Mouse (Mus musculus) embryonic facial prominence, embryonic 11.5 days (tissue): ENCODE results near the gene Mdm2. TPM values are rescaled to one million over a fixed set of nuclear protein-coding genes. Genes with fewer than 3 reads are reported as not detected.
"Not testable (repeated sequence)": the region's sequence is repeated elsewhere in the genome, so short reads cannot be mapped to it uniquely, and the experiment has no call there.

Experiments used
- ATAC-seq: fragments of 200-750 bp; cut with Nextera tagmentation; replicated peaks from 2 replicates; pipeline ENCODE4 v1.8.0; 2017; ENCODE audit warnings: low read depth; ENCODE audit not compliant: insufficient number of reproducible peaks, low FRiP score, low TSS enrichment
- DNase-seq: peaks from one replicate; pipeline ENCODE4 v3.0.0-alpha.2; 2015; ENCODE audit warnings: low spot score
- H3K27ac ChIP-seq: fragments of 300-500 bp; sonication (generic); replicated peaks from 2 replicates; pipeline ENCODE4 v1.5.1; 2014; ENCODE audit warnings: mild to moderate bottlenecking, low read depth, low read length, control low read depth
- H3K27me3 ChIP-seq: fragments of 300-500 bp; sonication (generic); 2 replicates; pipeline ENCODE4 v1.6.1; 2014; ENCODE audit warnings: mild to moderate bottlenecking, low read length, moderate library complexity, mixed read lengths; ENCODE audit not compliant: control insufficient read depth, insufficient read depth
- H3K36me3 ChIP-seq: fragments of 300-500 bp; sonication (generic); replicated peaks from 2 replicates; pipeline ENCODE4 v1.6.1; 2014; ENCODE audit warnings: low read depth, mild to moderate bottlenecking, low read length, moderate library complexity, mixed read lengths; ENCODE audit not compliant: control insufficient read depth, insufficient read depth
- H3K4me1 ChIP-seq: fragments of 300-500 bp; sonication (generic); 2 replicates; pipeline ENCODE4 v1.6.1; 2014; ENCODE audit warnings: low read length, mixed read lengths; ENCODE audit not compliant: control insufficient read depth, insufficient read depth
- H3K4me2 ChIP-seq: fragments of 300-500 bp; sonication (generic); 2 replicates; pipeline ENCODE4 v1.6.1; 2014; ENCODE audit warnings: low read depth, mild to moderate bottlenecking, control low read depth, low read length, moderate library complexity
- H3K4me3 ChIP-seq: fragments of 300-500 bp; sonication (generic); 2 replicates; pipeline ENCODE4 v1.5.1; 2014; ENCODE audit warnings: low read depth, low read length, control low read depth
- H3K9ac ChIP-seq: fragments of 300-500 bp; sonication (generic); replicated peaks from 2 replicates; pipeline ENCODE4 v1.6.1; 2014; ENCODE audit warnings: mild to moderate bottlenecking, control low read depth, low read length
- H3K9me3 ChIP-seq: fragments of 300-500 bp; sonication (generic); replicated peaks from 2 replicates; pipeline ENCODE4 v1.6.1; 2016; ENCODE audit warnings: mild to moderate bottlenecking, low read length, inconsistent platforms, mixed read lengths; ENCODE audit not compliant: control insufficient read depth
- WGBS: fragments of 180-500 bp; shearing (Covaris S2); extraction: QIAGEN DNeasy Blood & Tissue Kit; methylation state at CpG from one replicate; pipeline ENCODE4 v1.1.7; 2014; 5-methylcytosine and 5-hydroxymethylcytosine counted together
- polyA plus RNA-seq: library from polyadenylated mRNA; unstranded; fragments of >200 nt; fragmentation: Nextera tagmentation; extraction: Ambion mirVana; gene quantifications from 2 replicates; pipeline ENCODE4 v1.2.1, GENCODE M21; 2014

Gene Mdm2
- polyA plus RNA-seq: 47.7 and 50.5 TPM in 2 replicates

DNA sequence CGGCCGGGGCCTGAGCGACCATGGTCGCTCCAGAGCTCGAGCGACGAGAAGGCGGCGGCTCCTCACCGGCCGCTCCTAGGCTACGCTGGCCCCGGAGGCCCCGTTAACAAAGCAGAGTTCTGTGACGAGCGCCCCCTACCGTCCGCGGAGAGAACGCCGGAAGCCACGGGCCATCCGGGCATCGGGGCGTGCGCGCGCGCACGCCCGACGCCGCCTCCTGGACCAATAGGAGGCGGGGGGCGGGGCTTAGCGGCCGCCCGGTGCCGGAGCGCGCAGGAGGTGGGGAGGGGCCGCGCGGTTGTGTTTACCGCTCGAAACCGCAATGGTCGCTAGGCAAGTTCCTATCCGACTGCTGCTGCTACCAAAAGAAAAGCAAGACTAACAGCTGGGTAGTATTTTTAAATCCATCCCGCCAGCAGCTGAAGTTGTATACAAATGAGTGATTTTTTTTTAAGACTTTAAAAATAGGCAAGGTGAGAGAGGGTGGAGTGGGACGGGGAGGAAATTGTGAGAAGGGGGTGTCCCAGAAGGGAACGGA is at the start of gene Mdm2:
Gene Mdm2 (minus strand): TSS at position 155 of the 538 bp plus-strand sequence.
- peak; percentile 96 for DNase-seq
- WGBS: under 1% methylated on average over 52 of the region's 52 CpGs
- H3K36me3 ChIP-seq: no peaks in the 10 kb centered on the region; the same call in 1 of the 2 replicates
- H3K27me3 ChIP-seq: no peaks in the 10 kb centered on the region
- H3K9me3 ChIP-seq: no peaks in the 10 kb centered on the region
- H3K27ac ChIP-seq: peak within 1 kb of the TSS; percentile 97
- no peaks in the 10 kb centered on the region for H3K4me1 ChIP-seq
- peak within 1 kb of the TSS; percentile 98 for H3K9ac ChIP-seq
- peak within 1 kb of the TSS; percentile 73 for H3K4me2 ChIP-seq
- peak; percentile 88 for ATAC-seq
- H3K4me3 ChIP-seq: peak within 1 kb of the TSS; percentile 81

- H3K27ac ChIP-seq: no peak overlapping the region
- no peaks in the 10 kb centered on the region for H3K9me3 ChIP-seq
- no peaks in the 10 kb centered on the region for H3K4me1 ChIP-seq
- DNase-seq (no peak), ATAC-seq (no peak)
- peaks cover 14% of the 10 kb centered on the region for H3K36me3 ChIP-seq
- WGBS: 93% methylated on average over 10 of the region's 10 CpGs
- H3K4me2 ChIP-seq: no peak overlapping the region
- no peaks in the 10 kb centered on the region for H3K27me3 ChIP-seq
- H3K9ac ChIP-seq: no peak overlapping the region
- H3K4me3 ChIP-seq: no peak overlapping the region
Measured at GRCm38 (mm10) chr10:117759844-117760630, 49.5 kb upstream of the Mdm2 start.

GRCm38 (mm10) chr10:117758749-117759727 is 48.5 kb upstream of the Mdm2 start:
- H3K9ac ChIP-seq: no peak overlapping the region
- H3K36me3 ChIP-seq: peaks cover 14% of the 10 kb centered on the region
- no peak for ATAC-seq
- WGBS: 93% methylated on average over 18 of the region's 18 CpGs
- no peaks in the 10 kb centered on the region for H3K4me1 ChIP-seq
- H3K27me3 ChIP-seq: no peaks in the 10 kb centered on the region
- no peak overlapping the region for H3K4me3 ChIP-seq
- no peak overlapping the region for H3K4me2 ChIP-seq
- H3K27ac ChIP-seq: no peak overlapping the region
- no peaks in the 10 kb centered on the region for H3K9me3 ChIP-seq
- DNase-seq: no peak

DNA sequence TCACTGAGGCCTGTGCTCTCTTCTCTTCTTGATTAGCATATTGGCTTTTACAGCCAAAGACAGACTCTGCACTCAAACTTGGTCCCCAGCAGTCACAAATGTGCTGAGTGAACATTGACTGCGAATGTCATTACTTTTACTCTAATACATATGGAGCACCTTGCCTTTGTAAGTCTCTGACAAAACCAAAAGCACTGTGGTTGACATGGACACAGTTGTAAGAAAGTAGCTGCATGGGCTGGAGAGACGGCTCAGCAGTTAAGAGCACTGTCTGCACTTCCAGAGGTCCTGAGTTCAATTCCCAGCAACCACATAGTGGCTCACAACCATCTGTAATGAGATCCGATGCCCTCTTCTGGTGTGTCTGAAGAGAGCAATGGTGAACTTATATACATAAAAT is 47.8 kb upstream of the Mdm2 start:
- H3K4me1 ChIP-seq, H3K9ac ChIP-seq, H3K4me3 ChIP-seq, H3K4me2 ChIP-seq, ATAC-seq, H3K27ac ChIP-seq, H3K9me3 ChIP-seq, H3K27me3 ChIP-seq, DNase-seq: not testable (repeated sequence)
- 92% methylated on average over 3 of the region's 3 CpGs for WGBS
- peaks cover 14% of the 10 kb centered on the region for H3K36me3 ChIP-seq

GRCm38 (mm10) chr10:117757796-117758342 is 47.3 kb upstream of the Mdm2 start:
- Histone ChIP-seq H3K27me3 (no peaks in the 10 kb centered on the region), H3K9me3 (no peaks in the 10 kb centered on the region), H3K4me3 (no peak overlapping the region), H3K36me3 (peaks cover 14% of the 10 kb centered on the region), H3K4me2 (no peak overlapping the region), H3K9ac (no peak overlapping the region), H3K4me1 (no peaks in the 10 kb centered on the region), H3K27ac (no peak overlapping the region)
- 92% methylated on average over 7 of the region's 7 CpGs for WGBS
- no peak for ATAC-seq
- DNase-seq: no peak

- no peak overlapping the region for H3K9ac ChIP-seq
- H3K27me3 ChIP-seq: no peaks in the 10 kb centered on the region
- ATAC-seq: no peak
- H3K4me3 ChIP-seq: no peak overlapping the region
- no peak for DNase-seq
- no peak overlapping the region for H3K27ac ChIP-seq
- H3K36me3 ChIP-seq: peaks cover 14% of the 10 kb centered on the region
- H3K4me1 ChIP-seq: no peaks in the 10 kb centered on the region
- no peak overlapping the region for H3K4me2 ChIP-seq
- 94% methylated on average over 1 of the region's 1 CpGs for WGBS
- H3K9me3 ChIP-seq: no peaks in the 10 kb centered on the region
Measured at GRCm38 (mm10) chr10:117757259-117757658, 46.7 kb upstream of the Mdm2 start.

- Histone ChIP-seq H3K4me3 (no peak overlapping the region), H3K36me3 (peaks cover 14% of the 10 kb centered on the region), H3K27me3 (no peaks in the 10 kb centered on the region), H3K4me1 (no peaks in the 10 kb centered on the region), H3K27ac (no peak overlapping the region), H3K4me2 (no peak overlapping the region), H3K9me3 (no peaks in the 10 kb centered on the region), H3K9ac (no peak overlapping the region)
- no peak for DNase-seq
- no peak for ATAC-seq
- WGBS: 94% methylated on average over 5 of the region's 5 CpGs
Measured at GRCm38 (mm10) chr10:117756784-117757183, 46.2 kb upstream of the Mdm2 start.
